Mouse (Mus musculus): ENCODE results near the gene Tfrc. TPM values are rescaled to one million over a fixed set of nuclear protein-coding genes. Genes with fewer than 3 reads are reported as not detected.

Gene Tfrc
- polyA plus RNA-seq, 1 experiment from 2014 or later, result 32.7 TPM

DNA sequence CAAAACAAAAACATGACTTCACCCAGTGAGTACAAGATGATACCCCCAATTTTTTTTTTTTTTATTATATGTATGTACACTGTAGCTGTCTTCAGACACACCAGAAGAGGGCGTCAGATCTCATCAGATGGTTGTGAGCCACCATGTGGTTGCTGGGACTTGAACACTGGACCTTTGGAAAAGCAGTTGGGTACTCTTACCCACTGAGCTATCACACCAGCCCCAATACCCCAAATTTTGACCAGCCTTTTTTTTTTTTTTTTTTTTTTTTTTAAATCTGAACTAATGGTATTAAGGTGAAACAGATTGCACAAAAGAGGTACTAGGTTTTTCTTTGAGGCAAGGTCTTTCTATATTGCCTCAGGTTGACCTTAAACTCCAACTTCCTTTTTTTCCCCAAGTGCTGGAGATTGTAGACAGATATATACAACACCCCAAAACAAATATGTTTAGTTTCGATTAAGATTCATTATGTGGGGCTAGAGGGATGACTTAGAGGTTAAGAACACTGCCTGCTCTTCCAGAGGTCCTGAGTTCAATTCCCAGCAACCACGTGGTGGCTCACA is 4.6 kb downstream of the Tfrc start:
- Histone ChIP-seq H3K36me3 (peaks cover 51% of the 10 kb centered on the region), H3K4me3 (peak overlapping the region; percentile 16; the same call in 1 of the 2 replicates), H3K27ac (replicated peaks) (no peak overlapping the region), H3K4me1 (peaks cover 26% of the 10 kb centered on the region), H3K27me3 (replicated peaks) (no peaks in the 10 kb centered on the region), H3K9me3 (no peaks in the 10 kb centered on the region), H3K9ac (no peak overlapping the region), H3K4me2 (peak overlapping the region; percentile 87; the same call in 1 of the 2 replicates)
- no peak for ATAC-seq (ENCODE audit: extremely low read depth, insufficient number of reproducible peaks, low FRiP score, low TSS enrichment)
- 80% methylated on average over 3 of the region's 3 CpGs for WGBS

DNA sequence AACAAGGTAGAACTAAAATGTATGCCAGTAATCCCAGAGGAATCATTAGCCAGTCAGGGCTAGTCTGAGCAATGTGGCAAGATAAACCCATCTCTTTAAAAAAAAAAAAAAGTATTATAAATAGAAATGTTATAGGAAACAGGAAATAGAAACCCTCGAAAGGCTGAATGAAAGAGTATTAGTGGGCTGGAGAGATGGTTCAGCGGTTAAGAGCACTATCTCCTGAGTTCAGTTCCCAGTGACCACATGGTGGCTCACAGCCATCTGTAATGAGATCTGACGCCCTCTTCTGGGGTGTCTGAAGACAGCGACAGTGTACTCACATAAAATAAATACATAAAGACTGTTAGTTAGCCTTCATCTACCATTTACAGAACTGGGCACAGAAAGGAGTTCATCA is 5.3 kb downstream of the Tfrc start:
- Histone ChIP-seq H3K4me2 (0 out of 2 replicates have a peak overlapping the region, but pooled peaks have one; percentile 3), H3K27ac (replicated peaks) (no peak overlapping the region), H3K4me3 (no peak overlapping the region), H3K9me3 (no peaks in the 10 kb centered on the region), H3K27me3 (replicated peaks) (no peaks in the 10 kb centered on the region), H3K9ac (no peak overlapping the region), H3K36me3 (peaks cover 57% of the 10 kb centered on the region), H3K4me1 (peaks cover 25% of the 10 kb centered on the region)
- 55% methylated on average over 4 of the region's 4 CpGs for WGBS
- no peak for ATAC-seq (ENCODE audit: extremely low read depth, insufficient number of reproducible peaks, low FRiP score, low TSS enrichment)

DNA sequence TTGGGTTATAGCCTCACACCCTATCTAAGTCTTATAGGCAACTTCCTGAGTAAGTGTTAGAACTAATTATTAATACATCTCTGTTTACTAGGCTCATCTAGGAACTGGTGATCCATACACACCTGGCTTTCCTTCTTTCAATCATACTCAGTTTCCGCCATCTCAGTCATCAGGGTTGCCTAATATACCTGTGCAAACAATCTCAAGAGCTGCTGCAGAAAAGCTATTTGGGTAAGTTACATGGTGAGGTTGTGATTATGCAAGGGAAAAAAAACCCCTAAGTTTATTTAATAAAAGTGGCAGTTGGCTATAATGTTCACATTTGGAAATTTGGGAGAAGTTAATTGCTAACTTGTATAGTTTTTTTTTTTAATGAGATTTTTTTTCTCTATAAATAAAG is 10.2 kb downstream of the Tfrc start:
- Histone ChIP-seq H3K27me3 (replicated peaks) (no peaks in the 10 kb centered on the region), H3K4me1 (no peaks in the 10 kb centered on the region), H3K36me3 (peaks cover 94% of the 10 kb centered on the region), H3K27ac (replicated peaks) (no peak overlapping the region), H3K9me3 (no peaks in the 10 kb centered on the region), H3K4me2 (no peak overlapping the region), H3K4me3 (no peak overlapping the region), H3K9ac (no peak overlapping the region)
- WGBS, result 94% methylated on average over 1 of the region's 1 CpGs
- ATAC-seq (ENCODE audit: extremely low read depth, insufficient number of reproducible peaks, low FRiP score, low TSS enrichment), result no peak

DNA sequence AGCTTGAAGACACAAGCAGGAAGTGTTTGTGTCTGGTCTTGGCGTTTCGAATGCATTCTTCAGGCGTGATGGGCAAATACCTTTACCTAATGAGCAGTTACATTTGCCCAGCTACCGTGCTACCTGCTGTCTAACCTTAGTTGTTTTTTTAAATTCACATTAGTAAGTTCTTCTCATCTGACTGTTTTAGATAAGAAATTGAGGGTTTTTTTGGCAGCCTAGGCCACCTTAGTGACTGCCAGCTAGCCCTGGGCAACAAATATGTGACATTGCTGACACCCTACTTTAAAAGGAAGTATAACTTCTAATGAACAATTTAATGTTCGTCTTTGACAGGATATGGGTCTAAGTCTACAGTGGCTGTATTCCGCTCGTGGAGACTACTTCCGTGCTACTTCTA is 19.4 kb downstream of the Tfrc start:
- H3K27ac ChIP-seq (replicated peaks), result no peak overlapping the region
- H3K27me3 ChIP-seq (replicated peaks), result no peaks in the 10 kb centered on the region
- H3K9ac ChIP-seq, result no peak overlapping the region
- WGBS, result 91% methylated on average over 8 of the region's 8 CpGs
- H3K4me1 ChIP-seq, result no peaks in the 10 kb centered on the region
- no peak for ATAC-seq (ENCODE audit: extremely low read depth, insufficient number of reproducible peaks, low FRiP score, low TSS enrichment)
- no peak overlapping the region for H3K4me3 ChIP-seq
- H3K4me2 ChIP-seq, result no peak overlapping the region
- no peaks in the 10 kb centered on the region for H3K9me3 ChIP-seq
- H3K36me3 ChIP-seq, result peaks cover 96% of the 10 kb centered on the region

DNA sequence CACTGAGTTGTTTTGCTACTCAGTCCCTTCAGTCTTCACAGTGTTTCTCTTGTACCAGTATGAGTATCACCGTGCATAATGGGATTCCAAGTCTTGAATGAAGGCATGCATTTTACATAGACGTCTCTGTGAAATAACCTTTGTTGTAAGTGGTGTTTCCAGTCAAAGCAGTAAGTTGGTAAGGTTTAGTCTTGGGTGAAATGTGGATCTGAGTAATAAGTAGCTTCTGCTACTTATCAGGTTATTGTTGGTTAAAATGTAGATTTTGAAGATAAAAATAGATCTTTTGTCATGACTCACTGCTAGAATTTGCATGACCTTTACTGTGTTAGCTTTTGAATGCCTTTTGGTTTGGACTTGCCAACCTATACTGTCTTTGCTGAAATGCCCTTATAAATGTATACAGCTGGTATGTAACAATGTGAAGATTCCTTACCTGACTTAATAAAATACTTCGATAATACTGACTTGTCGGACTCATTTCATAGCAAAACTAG is 23.7 kb downstream of the Tfrc start:
- Histone ChIP-seq H3K4me3 (no peak overlapping the region), H3K4me1 (no peaks in the 10 kb centered on the region), H3K9ac (no peak overlapping the region), H3K27ac (replicated peaks) (no peak overlapping the region), H3K9me3 (no peaks in the 10 kb centered on the region), H3K4me2 (no peak overlapping the region), H3K27me3 (replicated peaks) (0 out of 2 replicates have a peak, but pooled peaks cover 5% of the 10 kb centered on the region), H3K36me3 (peaks cover 58% of the 10 kb centered on the region)
- ATAC-seq (ENCODE audit: extremely low read depth, insufficient number of reproducible peaks, low FRiP score, low TSS enrichment), result no peak
- 91% methylated on average over 4 of the region's 4 CpGs for WGBS

DNA sequence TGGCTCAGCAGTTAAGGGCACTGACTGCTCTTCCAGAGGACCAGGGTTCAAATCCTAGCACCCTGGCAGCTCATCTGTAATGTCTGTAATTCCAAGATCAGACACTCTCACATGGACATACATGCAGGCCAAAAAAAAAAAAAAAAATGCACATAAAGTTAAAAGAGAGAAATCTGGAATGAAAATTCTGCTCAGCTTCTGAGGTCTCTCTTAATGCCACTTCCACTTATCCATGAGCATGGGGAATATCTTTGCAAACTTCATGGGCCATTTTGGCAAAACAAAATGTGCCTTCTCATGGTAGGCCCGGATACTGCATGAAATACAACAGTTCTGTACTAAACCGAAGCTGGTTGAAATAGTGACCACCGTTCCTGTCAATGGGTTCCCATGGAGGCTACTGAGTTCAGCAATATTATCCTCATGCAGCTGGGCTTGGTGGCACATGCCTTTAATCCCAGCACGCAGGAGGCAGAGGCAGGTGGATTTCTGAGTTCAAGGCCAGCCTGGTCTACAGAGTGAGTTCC is 24.8 kb downstream of the Tfrc start:
- Histone ChIP-seq H3K36me3 (peaks cover 46% of the 10 kb centered on the region), H3K4me3 (no peak overlapping the region), H3K9me3 (no peaks in the 10 kb centered on the region), H3K27me3 (replicated peaks) (0 out of 2 replicates have a peak, but pooled peaks cover 5% of the 10 kb centered on the region), H3K27ac (replicated peaks) (no peak overlapping the region), H3K4me1 (peaks cover 3% of the 10 kb centered on the region), H3K4me2 (no peak overlapping the region), H3K9ac (no peak overlapping the region)
- no peak for ATAC-seq (ENCODE audit: extremely low read depth, insufficient number of reproducible peaks, low FRiP score, low TSS enrichment)
- 81% methylated on average over 4 of the region's 4 CpGs for WGBS

DNA sequence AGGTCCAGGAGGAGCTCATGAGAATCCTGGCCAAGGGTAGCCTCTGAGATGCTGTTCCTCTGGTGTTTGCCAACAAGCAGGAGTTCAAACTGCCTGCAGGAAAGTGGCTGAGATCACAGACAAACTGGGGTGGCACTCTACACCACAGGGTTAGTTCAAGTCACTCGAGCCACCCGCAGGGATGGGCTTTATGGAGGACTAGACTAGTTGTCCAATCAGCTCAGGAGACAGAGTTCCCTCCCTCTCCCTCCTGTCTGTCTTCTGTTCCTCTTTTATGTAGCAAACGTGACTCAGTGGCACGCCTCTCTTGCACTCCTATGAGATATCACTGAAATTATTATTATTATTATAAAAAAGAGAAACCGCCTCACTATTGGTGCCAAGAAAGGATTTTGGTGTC is 25.5 kb downstream of the Tfrc start:
- ATAC-seq (ENCODE audit: extremely low read depth, insufficient number of reproducible peaks, low FRiP score, low TSS enrichment), result no peak
- Histone ChIP-seq H3K4me3 (no peak overlapping the region), H3K36me3 (peaks cover 40% of the 10 kb centered on the region), H3K9ac (no peak overlapping the region), H3K4me2 (no peak overlapping the region), H3K9me3 (no peaks in the 10 kb centered on the region), H3K27me3 (replicated peaks) (0 out of 2 replicates have a peak, but pooled peaks cover 5% of the 10 kb centered on the region), H3K4me1 (peaks cover 7% of the 10 kb centered on the region), H3K27ac (replicated peaks) (no peak overlapping the region)
- WGBS, result 85% methylated on average over 5 of the region's 5 CpGs

DNA sequence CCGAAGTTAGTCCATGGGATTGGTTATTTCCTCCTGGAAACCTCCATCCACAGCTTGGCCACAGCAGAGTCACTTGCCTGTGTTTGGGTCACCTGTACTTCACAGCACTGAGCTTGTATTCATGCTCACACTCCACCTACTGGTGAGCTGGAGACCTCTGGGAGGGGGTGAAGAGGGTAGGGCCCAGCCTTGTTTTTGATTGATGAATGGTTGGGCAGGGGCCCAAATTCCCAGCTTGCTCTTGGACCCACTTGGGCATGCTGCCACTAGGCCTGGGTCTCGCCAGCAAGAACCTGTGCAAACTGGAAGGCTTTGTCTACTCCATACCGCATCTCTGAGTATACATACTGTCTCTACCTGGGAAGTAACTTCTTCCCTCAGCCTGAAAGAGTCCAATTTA is 26.6 kb downstream of the Tfrc start:
- ATAC-seq (ENCODE audit: extremely low read depth, insufficient number of reproducible peaks, low FRiP score, low TSS enrichment), result no peak
- Histone ChIP-seq H3K9ac (no peak overlapping the region), H3K36me3 (peaks cover 28% of the 10 kb centered on the region), H3K9me3 (no peaks in the 10 kb centered on the region), H3K4me3 (no peak overlapping the region), H3K4me2 (no peak overlapping the region), H3K27me3 (replicated peaks) (0 out of 2 replicates have a peak, but pooled peaks cover 5% of the 10 kb centered on the region), H3K4me1 (peaks cover 10% of the 10 kb centered on the region), H3K27ac (replicated peaks) (no peak overlapping the region)
- 71% methylated on average over 3 of the region's 3 CpGs for WGBS

DNA sequence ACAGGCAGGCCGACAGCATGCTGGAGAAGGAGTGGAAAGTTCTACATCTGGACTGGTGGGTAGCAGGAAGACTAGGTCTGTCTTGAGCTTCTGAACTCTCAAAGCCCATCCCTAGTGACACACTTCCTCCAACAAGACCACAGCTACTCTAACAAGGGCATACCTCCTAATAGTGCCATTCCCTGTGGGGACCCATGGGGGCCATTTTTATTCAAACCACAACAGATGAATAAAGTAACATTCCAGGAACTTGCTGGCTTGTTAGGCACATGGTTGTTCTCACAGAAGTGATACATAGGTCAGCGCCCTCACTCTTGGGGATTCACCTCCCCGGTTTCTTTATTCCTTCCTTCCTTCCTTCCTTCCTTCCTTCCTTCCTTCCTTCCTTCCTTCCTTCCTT is 27.6 kb downstream of the Tfrc start:
- Histone ChIP-seq H3K9ac (no peak overlapping the region), H3K27ac (replicated peaks) (no peak overlapping the region), H3K4me3 (no peak overlapping the region), H3K36me3 (peaks cover 18% of the 10 kb centered on the region), H3K9me3 (no peaks in the 10 kb centered on the region), H3K27me3 (replicated peaks) (0 out of 2 replicates have a peak, but pooled peaks cover 5% of the 10 kb centered on the region), H3K4me1 (peaks cover 10% of the 10 kb centered on the region), H3K4me2 (no peak overlapping the region)
- WGBS, result 73% methylated on average over 3 of the region's 3 CpGs
- no peak for ATAC-seq (ENCODE audit: extremely low read depth, insufficient number of reproducible peaks, low FRiP score, low TSS enrichment)

DNA sequence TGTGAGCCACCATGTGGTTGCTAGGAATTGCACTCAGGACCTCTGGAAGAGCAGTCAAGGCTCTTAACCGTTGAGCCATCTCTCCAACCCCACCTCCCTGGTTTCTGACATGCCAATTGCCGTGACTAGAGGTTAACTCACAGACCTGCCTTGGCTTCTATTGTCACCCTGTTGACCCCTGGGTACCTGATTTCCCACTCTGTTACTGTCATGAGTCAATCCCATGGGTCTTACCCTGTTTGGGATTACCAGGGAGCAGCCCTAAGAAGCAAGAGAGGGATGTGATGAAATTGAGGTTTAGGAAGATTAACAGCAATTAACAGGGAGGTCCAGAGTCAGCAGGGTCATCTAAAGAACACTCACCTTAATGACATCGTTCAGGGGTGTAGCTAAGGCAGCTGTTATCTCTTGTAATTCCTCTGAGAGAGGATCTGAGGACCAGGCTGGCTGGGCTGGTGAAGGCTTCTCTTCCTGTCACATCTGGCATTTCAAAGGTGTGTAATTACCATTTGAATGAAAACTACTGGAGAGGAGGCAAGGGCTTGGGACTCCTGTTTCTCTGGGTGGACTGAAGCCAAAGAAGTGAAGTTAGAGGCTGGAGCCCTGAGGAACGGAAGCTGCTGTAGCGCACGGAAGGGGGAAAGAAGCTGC is 28.3 kb downstream of the Tfrc start:
- ATAC-seq (ENCODE audit: extremely low read depth, insufficient number of reproducible peaks, low FRiP score, low TSS enrichment), result no peak
- Histone ChIP-seq H3K4me1 (peaks cover 17% of the 10 kb centered on the region), H3K4me2 (no peak overlapping the region), H3K9me3 (no peaks in the 10 kb centered on the region), H3K4me3 (no peak overlapping the region), H3K27me3 (replicated peaks) (0 out of 2 replicates have a peak, but pooled peaks cover 5% of the 10 kb centered on the region), H3K27ac (replicated peaks) (no peak overlapping the region), H3K9ac (no peak overlapping the region), H3K36me3 (peaks cover 13% of the 10 kb centered on the region)
- WGBS, result 26% methylated on average over 6 of the region's 6 CpGs

DNA sequence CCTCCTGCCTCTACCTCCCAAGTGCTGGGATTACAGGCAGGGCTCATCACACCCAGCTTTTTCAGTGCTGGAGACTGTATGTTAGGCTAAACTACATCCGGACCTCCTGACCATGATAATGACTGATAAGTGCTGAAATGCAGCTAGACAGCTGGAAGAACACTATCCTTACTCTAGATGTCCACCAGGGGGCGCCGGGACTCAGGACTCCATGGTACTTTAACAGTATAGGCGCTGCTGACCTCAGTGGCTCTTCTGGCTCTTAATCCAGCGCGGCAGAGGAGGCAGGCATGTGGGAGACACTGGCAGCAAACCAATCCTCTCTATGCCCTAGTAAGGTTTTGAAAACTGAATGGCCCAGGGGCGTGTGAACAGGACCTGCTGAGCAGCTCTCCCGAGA is 29.8 kb downstream of the Tfrc start:
- Histone ChIP-seq H3K4me2 (no peak overlapping the region), H3K4me3 (no peak overlapping the region), H3K9ac (0 out of 2 replicates have a peak overlapping the region, but pooled peaks have one; percentile 9), H3K27ac (replicated peaks) (no peak overlapping the region), H3K4me1 (peaks cover 22% of the 10 kb centered on the region), H3K9me3 (no peaks in the 10 kb centered on the region), H3K36me3 (no peaks in the 10 kb centered on the region), H3K27me3 (replicated peaks) (0 out of 2 replicates have a peak, but pooled peaks cover 5% of the 10 kb centered on the region)
- ATAC-seq (ENCODE audit: extremely low read depth, insufficient number of reproducible peaks, low FRiP score, low TSS enrichment), result no peak
- 7% methylated on average over 8 of the region's 8 CpGs for WGBS

All from heart, embryonic 13.5 days (tissue).